Mouse (Mus musculus) myocyte (in vitro differentiated cells): ENCODE data around the gene Tcp10a. TPM values are rescaled to one million over a fixed set of nuclear protein-coding genes. Genes with fewer than 3 reads are reported as not detected.
"Not testable (repeated sequence)": the region's sequence is repeated elsewhere in the genome, so short reads cannot be mapped to it uniquely, and the experiment has no call there.

Source experiments
- H3K27me3 ChIP-seq: one replicate; pipeline ENCODE4 v1.6.1; 2011; ENCODE audit not compliant: control insufficient read depth, insufficient read depth, insufficient read length
- H3K36me3 ChIP-seq: one replicate; pipeline ENCODE4 v1.6.1; 2011; ENCODE audit not compliant: control insufficient read depth, insufficient read depth
- H3K4me2 ChIP-seq: one replicate; pipeline ENCODE4 v1.6.1; 2011; ENCODE audit warnings: low read depth, control low read depth
- H3K4me3 ChIP-seq: one replicate; pipeline ENCODE4 v1.5.1; 2011; ENCODE audit warnings: mild to moderate bottlenecking, control low read depth, moderate library complexity
- H3K79me2 ChIP-seq: one replicate; pipeline ENCODE4 v1.6.1; 2011; ENCODE audit not compliant: control insufficient read depth, insufficient read depth
- H3ac ChIP-seq: one replicate; pipeline ENCODE4 v1.6.1; 2011; ENCODE audit not compliant: control insufficient read depth, insufficient read length
- polyA plus RNA-seq: library from polyadenylated mRNA; unstranded; fragments of >200 nt; fragmentation: generic; extraction: Trizol; gene quantifications from one replicate; pipeline ENCODE4 v1.2.1, GENCODE M21; 2012; ENCODE audit warnings: missing spikeins

Tcp10a gene
- polyA plus RNA-seq, 1 experiment, result not detected

DNA sequence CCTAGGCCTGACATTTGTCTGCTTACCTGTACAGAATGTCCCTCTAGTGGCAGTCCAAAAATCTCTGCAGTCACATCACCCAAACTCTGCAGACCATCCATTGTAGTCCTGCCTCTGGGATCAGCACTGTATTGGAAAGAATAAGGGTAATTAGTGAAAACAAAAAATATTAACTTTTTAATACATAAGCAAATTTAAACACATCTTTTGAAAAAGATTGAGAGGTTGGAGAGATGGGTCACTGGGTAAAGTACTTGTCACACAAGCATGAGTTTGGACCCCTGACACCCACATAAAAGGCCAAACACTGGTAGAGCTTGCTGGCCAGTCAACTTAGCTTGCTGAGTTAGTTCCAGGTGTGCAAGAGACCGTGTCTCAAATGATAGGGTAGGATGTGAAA is 28.1 kb downstream of the Tcp10a start, which contains the start of gene Ttll2:
Ttll2 (minus strand) TSS at position 101 of the 400 bp plus-strand sequence.
- not testable (repeated sequence) for H3K36me3 ChIP-seq, H3ac ChIP-seq, H3K4me2 ChIP-seq, H3K4me3 ChIP-seq, H3K79me2 ChIP-seq, H3K27me3 ChIP-seq

DNA sequence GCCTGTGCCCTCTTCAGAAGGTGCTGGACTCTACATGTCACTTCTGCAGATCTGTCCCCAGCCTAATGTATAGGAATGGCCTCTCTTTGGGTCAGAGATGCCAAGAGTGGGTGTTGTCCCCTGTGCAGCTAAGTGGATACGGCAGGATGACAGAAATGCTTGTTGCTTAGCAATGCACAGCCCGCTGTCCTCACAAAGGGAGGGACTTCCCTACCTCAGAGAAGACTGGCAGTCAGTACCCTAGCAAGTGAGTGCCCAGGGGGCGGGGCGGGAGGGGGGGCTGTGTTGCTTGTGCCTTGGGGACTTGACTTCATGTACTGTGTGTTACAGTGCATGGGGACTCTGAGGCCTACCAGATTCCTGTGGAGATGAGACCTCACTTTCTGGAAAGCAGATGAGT is 35.4 kb downstream of the Tcp10a start:
- not testable (repeated sequence) for H3K27me3 ChIP-seq, H3K4me3 ChIP-seq, H3K4me2 ChIP-seq, H3ac ChIP-seq, H3K36me3 ChIP-seq, H3K79me2 ChIP-seq

DNA sequence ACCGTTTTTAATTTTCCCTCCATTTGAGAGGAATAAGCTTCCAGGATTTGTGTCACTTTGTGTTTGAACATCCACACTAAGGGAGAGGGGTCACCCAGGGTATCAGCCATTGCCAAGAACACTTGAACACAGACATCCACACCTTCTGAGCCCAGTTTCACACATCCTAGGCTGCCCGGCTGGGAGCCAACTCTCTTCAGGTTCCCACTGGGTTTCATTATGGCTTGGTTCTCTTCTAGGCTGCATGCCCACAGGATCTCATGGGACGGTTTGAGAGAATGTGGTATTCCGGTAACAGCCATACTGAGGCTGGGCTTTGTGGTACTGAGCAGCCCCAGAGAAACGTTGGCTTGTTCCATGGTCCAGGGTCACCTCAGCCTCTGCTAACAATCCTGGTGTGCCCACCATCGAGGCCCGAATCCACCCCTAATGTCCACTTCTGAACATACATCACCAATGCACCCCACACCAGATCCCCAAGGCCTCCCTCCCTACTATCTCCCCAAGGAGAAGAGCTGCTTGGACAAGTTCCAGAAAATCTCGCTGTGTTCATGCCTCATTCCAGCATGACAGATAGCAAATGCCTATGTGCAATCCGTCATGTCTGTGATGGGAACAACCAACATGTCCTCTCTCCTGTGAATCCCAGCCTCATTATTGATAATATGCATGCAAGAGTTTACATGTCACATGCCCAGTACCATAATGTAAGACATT is 36.5 kb downstream of the Tcp10a start:
- not testable (repeated sequence) for H3K36me3 ChIP-seq, H3K4me3 ChIP-seq, H3ac ChIP-seq

DNA sequence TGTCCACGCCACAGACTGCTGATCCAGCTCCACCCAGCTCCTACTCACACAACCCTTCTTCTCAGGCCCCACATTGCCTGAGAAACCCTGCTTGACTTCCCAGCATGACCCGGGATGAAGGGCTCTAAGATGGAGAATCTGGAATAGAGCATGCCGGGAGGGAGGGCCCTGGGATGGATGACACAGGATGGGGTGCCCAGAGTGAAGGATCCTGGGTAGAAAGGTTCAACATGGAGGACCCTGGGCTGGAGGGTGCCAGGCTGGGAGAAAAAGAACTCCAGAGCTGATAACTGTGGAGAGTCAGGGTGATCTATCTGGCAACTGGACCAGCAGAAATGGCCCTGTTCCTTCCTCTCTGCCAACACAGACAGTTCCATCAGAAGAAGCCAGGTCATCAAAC is 41.2 kb downstream of the Tcp10a start:
- H3K27me3 ChIP-seq, H3K4me3 ChIP-seq, H3K36me3 ChIP-seq, H3ac ChIP-seq, H3K4me2 ChIP-seq, H3K79me2 ChIP-seq: not testable (repeated sequence)

More for the DNA sequence above, 36.5 kb downstream of the Tcp10a start:
- H3K4me2 ChIP-seq, H3K79me2 ChIP-seq, H3K27me3 ChIP-seq: not testable (repeated sequence)

DNA sequence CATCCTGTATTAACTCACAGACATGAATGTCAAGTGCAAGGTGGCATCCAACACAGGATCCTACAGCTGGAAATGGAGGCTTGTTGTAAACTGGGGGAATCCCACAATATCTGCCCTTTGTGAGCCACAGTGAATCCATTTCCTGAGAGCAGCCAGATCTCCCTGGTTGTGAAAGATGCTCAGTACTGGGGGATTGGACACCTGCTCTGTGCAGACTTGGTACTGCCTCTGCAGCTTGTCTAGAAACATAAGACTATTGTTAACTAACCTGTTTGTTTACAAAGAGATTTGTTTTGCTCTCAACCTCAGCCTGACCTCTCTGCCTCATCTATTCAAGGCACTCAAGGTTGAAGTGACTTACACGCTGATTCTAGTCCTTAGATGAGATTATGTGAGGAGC is 41.8 kb downstream of the Tcp10a start:
- H3K36me3 ChIP-seq, H3K4me2 ChIP-seq, H3K27me3 ChIP-seq, H3K79me2 ChIP-seq, H3ac ChIP-seq, H3K4me3 ChIP-seq: not testable (repeated sequence)

DNA sequence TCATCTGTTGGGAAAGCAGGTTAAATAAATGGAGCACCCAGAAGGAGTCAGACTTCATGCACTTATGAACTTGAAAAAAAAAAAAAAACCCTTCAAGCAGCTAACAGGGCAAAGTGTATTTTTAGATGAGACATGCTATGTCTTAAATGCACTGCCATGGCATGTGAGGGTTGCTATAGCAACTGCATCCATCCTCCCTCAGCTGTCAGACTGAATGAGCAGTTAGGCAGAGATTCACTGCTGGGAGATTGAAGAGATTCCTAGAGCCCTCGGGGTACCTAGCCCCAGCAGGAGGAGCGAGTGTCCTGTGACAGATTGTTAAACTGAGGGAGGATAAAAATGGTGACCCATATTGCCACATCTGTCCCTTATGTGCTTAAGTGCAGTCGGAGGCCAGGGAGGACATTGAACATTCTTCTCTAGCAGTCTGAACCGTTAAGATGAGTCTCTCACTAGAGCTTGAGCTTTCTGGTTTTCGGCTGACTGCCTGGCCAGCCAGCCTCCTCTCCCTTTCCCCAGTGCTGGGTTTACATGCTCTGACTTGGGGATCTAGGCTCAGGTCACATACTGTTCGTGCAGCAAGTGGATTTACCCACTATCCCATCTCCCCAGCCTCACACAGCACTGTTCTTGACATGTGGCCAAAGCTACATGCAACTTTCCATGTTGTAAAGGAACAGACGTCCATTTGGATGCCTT is 42.4 kb downstream of the Tcp10a start:
- not testable (repeated sequence) for H3ac ChIP-seq, H3K4me3 ChIP-seq, H3K27me3 ChIP-seq, H3K4me2 ChIP-seq, H3K79me2 ChIP-seq, H3K36me3 ChIP-seq

DNA sequence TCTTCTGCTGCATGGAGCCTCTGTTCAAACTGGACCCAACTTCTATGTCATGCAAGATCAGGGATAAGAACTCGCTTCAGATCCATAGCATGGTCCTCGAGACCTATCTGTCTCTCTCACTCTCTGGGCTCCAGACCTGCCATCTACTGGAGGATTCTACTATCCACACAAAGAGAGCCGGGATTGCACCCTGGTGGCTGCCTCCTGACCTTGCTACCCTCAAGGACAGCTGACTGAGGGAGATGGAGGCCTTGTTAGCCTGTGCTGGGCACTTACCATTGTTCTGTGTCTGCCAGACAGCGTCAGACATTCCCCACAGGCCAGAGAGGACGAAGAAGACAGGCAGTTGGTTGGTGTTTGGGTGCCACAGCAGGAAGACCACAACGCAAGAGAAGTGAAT is 45.0 kb downstream of the Tcp10a start:
- not testable (repeated sequence) for H3K4me2 ChIP-seq, H3K79me2 ChIP-seq, H3K4me3 ChIP-seq, H3ac ChIP-seq, H3K27me3 ChIP-seq, H3K36me3 ChIP-seq

DNA sequence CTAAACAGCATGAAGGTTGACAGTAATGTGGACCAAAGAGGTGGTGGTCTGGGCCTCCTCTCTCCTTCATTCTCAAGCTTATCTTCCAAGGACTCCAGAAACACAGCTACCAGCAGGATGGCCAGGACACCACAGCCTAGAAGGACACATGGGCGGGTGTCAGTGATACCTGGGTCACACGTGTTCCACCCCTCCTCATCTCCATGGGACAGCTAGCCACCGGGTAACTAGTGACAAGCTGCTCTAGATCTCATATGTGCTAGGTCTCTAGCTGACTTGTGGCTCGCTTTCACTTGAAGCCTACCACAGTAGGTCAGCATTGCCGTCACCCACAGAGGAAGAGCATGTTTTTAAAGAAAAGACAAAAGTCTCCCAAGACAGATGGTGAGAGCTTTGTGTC is 47.4 kb downstream of the Tcp10a start, which contains the start of gene Gm49630:
Gm49630 (minus strand) TSS at position 101 of the 400 bp plus-strand sequence.
- H3K4me3 ChIP-seq, H3K36me3 ChIP-seq, H3ac ChIP-seq, H3K27me3 ChIP-seq, H3K79me2 ChIP-seq, H3K4me2 ChIP-seq: not testable (repeated sequence)

DNA sequence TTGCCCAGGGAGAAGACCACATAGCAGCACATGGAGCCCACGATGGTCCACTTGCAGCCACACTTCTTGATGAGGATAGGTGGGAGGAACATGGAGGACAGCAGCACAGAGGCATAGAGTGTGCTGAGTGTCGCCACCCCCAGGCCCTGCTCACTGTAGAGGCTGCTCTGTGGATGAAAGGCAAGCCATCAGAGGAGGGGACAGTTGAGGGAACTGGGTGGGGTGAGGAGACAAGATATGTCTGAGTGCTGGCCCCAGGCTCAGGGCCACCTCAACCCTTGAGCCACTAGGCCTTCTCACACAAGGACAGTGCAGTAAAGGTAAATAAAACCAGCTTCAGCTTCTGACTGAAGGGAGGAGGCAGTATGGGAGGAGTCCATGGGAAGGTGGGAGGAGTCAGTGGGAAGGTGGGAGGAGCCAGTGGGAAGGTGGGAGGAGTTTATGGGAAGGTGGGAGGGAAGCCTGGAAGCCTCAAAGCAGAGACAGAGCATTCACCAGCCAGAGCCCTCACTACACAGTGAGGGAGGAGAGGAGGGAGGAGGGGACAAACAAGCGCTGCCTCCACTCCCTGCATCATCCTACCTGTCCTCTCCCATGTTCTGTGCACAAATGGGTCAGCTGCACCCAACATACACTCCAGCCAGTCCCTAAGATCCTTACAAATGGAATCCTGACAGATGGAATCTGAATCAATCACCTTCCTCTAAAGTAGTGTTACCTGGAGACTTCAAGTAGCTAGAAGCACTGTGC is 52.7 kb downstream of the Tcp10a start:
- not testable (repeated sequence) for H3ac ChIP-seq, H3K4me2 ChIP-seq, H3K4me3 ChIP-seq, H3K79me2 ChIP-seq, H3K27me3 ChIP-seq, H3K36me3 ChIP-seq

DNA sequence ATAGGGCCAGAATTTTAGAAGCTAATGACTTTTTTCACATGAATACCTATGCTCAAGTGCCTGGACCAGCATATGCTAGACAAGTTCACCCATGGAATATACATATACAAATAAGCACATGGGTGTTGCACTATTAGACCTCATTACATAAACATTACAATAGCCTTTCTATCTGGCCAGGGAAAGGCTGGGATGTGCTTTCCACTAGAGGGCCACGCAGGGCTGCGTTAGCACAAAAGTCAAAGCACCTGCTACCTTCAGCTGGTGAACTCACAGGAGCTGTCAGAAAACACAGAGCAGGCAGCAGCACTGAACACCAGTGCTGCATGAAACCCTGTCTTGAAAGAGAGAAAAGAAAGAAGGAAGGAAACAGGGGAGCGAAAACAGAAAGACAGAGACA is 53.5 kb downstream of the Tcp10a start:
- not testable (repeated sequence) for H3K4me3 ChIP-seq, H3K4me2 ChIP-seq, H3K79me2 ChIP-seq, H3K27me3 ChIP-seq, H3ac ChIP-seq, H3K36me3 ChIP-seq

DNA sequence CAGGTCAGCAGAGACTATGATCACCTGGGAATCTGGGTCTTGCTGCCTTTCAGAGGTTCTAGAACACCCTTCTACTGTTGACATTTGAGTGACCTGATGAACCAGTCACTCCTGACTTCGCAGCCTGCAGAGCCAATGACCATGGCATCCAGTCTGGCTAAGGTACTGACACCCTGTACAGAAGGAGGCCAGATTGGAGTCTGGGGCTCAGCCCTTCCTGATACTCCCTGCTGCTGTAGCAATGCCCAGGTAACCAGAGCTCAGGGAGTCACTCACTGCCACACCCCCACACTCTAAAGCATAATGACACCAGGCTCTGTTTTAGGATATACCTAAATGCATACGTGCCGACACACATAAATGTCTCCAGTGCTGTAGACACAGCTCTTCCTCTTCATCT is 58.3 kb downstream of the Tcp10a start:
- H3K27me3 ChIP-seq, H3K79me2 ChIP-seq, H3K36me3 ChIP-seq, H3ac ChIP-seq, H3K4me2 ChIP-seq, H3K4me3 ChIP-seq: not testable (repeated sequence)

DNA sequence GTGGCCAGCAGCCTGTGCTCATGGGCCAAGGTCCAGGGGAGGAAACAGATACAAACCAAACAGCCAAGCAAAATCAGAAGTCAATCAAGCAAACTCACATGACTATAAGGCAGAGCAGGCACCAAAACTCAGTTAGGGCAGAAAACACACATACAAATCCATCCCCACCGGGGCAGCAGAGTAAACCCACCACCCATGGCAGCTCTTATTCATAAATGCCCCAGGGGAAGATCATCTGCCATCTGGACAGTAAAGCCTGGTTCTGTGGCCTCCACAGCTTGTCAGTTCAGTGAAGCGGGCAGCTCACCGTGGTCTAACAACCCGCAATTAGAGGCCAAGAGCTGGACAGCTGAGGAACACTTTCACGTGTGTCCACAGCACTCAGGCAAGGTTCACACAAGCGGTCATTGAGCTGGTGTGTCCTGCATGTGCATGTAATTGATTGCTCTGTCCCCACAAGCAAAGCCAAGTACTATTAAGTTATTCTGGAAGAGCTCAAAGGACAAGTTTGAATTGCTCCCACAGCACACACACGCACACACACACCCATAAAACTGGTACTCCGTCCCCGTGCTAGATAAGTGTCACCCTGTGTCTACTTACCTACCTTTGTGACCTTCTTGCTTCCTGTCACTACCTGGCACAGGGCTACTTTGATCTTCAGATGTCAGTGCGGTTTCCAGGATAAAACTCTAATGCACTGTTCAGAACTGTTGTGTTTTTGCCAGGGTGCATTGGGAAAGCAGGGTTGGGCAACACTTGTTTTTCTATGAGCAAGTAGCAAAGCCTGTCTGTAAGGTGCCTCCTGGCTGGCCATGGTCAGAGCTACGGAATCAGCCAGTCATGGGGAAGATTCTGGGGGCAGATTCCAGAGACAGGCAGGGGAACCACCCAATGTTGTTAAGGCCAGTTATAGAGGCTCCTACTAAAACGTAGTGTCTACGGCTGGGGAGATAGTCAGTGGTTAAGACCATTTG is 59.0 kb downstream of the Tcp10a start:
- not testable (repeated sequence) for H3K4me3 ChIP-seq, H3K4me2 ChIP-seq, H3K36me3 ChIP-seq, H3ac ChIP-seq, H3K79me2 ChIP-seq, H3K27me3 ChIP-seq
